Mouse (Mus musculus) G1E (cell line): ENCODE data around the gene Faf1. TPM values are rescaled to one million over a fixed set of nuclear protein-coding genes. Genes with fewer than 3 reads are reported as not detected.

Experiments
- ATAC-seq: 2 replicates; pipeline ENCODE4 v1.8.0; 2016; ENCODE audit warnings: mild to moderate bottlenecking; ENCODE audit not compliant: insufficient number of reproducible peaks, poor library complexity, low FRiP score, severe bottlenecking; ENCODE audit errors: extremely low read depth
- DNase-seq: peaks from one replicate; pipeline ENCODE4 v3.0.0; 2012; ENCODE audit warnings: low spot score
- H3K27me3 ChIP-seq: 2 replicates; pipeline ENCODE4 v1.6.1; 2012; ENCODE audit warnings: mild to moderate bottlenecking, low read length, inconsistent platforms; ENCODE audit not compliant: insufficient read depth
- H3K36me3 ChIP-seq: replicated peaks from 2 replicates; pipeline ENCODE3; 2012; ENCODE audit warnings: mild to moderate bottlenecking, inconsistent platforms
- H3K4me1 ChIP-seq: 2 replicates; pipeline ENCODE4 v1.6.1; 2012; ENCODE audit warnings: low read depth, low read length, inconsistent platforms, mixed read lengths; ENCODE audit not compliant: insufficient read depth
- H3K4me3 ChIP-seq: 2 replicates; pipeline ENCODE4 v1.5.1; 2012; ENCODE audit warnings: low read depth, mild to moderate bottlenecking, inconsistent platforms, low read length, moderate library complexity, mixed read lengths
- H3K9me3 ChIP-seq: replicated peaks from 2 replicates; pipeline ENCODE4 v1.6.1; 2012; ENCODE audit warnings: inconsistent platforms
- CTCF ChIP-seq: IDR thresholded peaks from 2 replicates; pipeline ENCODE4 v1.5.1; 2012; ENCODE audit warnings: low read depth, low read length, inconsistent platforms, mixed read lengths
- GATA1 ChIP-seq: IDR thresholded peaks from 2 replicates; pipeline ENCODE4 v1.6.1; 2012; ENCODE audit warnings: borderline replicate concordance, low read length, inconsistent platforms, mixed read lengths
- GATA2 ChIP-seq: IDR thresholded peaks from 2 replicates; pipeline ENCODE4 v1.6.1; 2012; ENCODE audit warnings: low read depth, low read length, inconsistent platforms, borderline replicate concordance
- POLR2AphosphoS5 ChIP-seq: IDR thresholded peaks from 2 replicates; pipeline ENCODE4 v1.6.1; 2012; ENCODE audit warnings: low read depth, low read length, inconsistent platforms; ENCODE audit not compliant: insufficient replicate concordance
- TAL1 ChIP-seq: conservative IDR thresholded peaks from 2 replicates; pipeline ENCODE4 v1.6.1; 2012; ENCODE audit warnings: low read depth, low read length, inconsistent platforms, mixed read lengths
- polyA plus RNA-seq: library from polyadenylated mRNA; stranded (reverse); fragments of >175 nt; gene quantifications from 2 replicates; pipeline ENCODE4 v1.2.3, GENCODE M21; 2012
- total RNA-seq, 2 experiments: library from RNA; stranded (forward) in 1 of 2; stranded (reverse) in 1 of 2; fragments of 200-1000 nt in 1 of 2; fragments of >200 nt in 1 of 2; fragmentation: Nextera tagmentation in 1 of 2; gene quantifications; 2 replicates each; pipeline ENCODE4 v1.2.3; 2014 to 2017

Faf1 gene
- total and polyA plus RNA-seq, 3 experiments: 7.1 to 71.9 (median 65.0) TPM

DNA sequence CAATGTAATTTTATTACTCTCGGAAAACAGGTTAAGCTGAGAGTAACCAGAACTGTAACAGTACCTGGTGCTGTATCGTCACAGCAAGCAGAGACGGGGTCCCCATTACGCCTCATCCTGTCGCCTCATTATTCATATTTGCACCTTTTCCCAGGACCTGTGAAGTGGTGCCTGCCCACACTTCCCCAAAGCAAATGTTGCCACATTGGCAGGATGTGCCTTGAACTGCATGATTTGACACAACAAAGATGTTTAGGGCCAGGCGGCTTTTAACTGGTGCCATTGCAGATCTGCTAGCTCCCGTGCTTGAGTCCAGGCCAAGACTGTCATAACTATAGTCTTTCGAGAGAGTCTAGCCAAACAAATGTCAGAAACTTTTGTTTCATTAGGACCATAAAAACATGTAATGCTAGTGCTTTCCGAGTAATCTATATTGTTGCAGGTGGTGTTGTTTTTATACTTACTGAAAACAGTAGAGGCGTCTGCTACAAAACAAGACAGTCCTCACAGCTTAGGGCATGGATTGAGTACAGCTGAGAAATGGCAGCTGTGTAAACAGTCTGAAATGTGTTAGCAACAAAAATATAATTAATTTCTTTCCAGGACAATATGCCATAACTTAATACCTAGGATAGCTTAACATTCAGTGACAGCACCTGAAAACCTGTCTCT is 121.3 kb downstream of the Faf1 start:
- no peaks in the 10 kb centered on the region for H3K9me3 ChIP-seq
- ATAC-seq (no peak), DNase-seq (no peak)
- H3K4me1 ChIP-seq: peaks cover 8% of the 10 kb centered on the region
- H3K36me3 ChIP-seq: peaks cover 27% of the 10 kb centered on the region
- TF ChIP-seq GATA2 (no peak), GATA1 (no peak), POLR2AphosphoS5 (no peak), TAL1 (no peak), CTCF (no peak)
- no peak overlapping the region for H3K4me3 ChIP-seq
- H3K27me3 ChIP-seq: no peaks in the 10 kb centered on the region

DNA sequence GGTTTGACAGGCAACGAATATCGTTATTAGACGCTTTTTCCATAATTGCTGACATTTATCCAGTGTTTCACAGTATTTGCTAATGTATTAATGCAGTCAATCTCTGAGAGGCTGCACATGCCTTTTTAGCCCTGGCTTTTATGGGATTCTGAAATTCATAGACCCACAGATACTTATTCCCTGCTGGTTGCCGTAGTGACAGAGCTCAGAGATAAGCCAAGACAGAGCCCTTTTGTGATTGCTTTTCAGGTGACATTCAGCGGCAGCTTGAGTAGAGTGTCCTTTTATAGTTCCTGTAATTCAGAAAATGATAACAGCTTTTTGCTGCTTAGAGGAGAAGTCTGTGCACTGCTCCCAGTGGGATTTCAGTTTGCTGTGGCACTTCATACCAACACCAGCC is 130.0 kb downstream of the Faf1 start:
- Histone ChIP-seq H3K9me3 (no peaks in the 10 kb centered on the region), H3K36me3 (peaks cover 12% of the 10 kb centered on the region), H3K27me3 (no peaks in the 10 kb centered on the region), H3K4me3 (no peak overlapping the region), H3K4me1 (peaks cover 7% of the 10 kb centered on the region)
- no peak for ATAC-seq
- TF ChIP-seq GATA1: no peak
- no peak for TF ChIP-seq POLR2AphosphoS5
- TF ChIP-seq GATA2: no peak
- TF ChIP-seq CTCF: no peak
- TF ChIP-seq TAL1: no peak
- no peak for DNase-seq

DNA sequence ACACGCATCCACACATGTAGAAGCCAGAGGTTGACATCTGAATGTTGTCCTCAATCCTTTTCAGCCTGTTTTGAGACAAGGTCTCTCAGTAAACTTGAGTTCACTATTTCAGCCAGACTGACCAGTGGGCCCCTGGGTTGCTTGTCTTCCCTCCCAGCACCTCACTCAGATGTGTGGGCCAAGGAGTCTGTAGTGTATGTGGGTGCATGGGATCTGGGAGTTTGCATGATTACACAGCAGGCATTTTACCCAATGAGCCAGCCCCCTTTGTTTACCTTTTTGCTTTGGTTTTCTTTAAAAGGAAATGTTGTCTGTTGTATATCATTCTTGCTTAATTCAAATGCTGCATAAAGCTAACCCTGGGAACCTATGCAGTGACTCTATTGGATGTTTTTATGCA is 138.8 kb downstream of the Faf1 start:
- ATAC-seq (no peak), DNase-seq (no peak)
- H3K9me3 ChIP-seq: no peaks in the 10 kb centered on the region
- no peaks in the 10 kb centered on the region for H3K27me3 ChIP-seq
- peaks cover 3% of the 10 kb centered on the region; the same call in 1 of the 2 replicates for H3K4me1 ChIP-seq
- H3K4me3 ChIP-seq: no peak overlapping the region
- TF ChIP-seq POLR2AphosphoS5 (no peak), CTCF (no peak), TAL1 (no peak), GATA2 (no peak), GATA1 (no peak)
- H3K36me3 ChIP-seq: peaks cover 4% of the 10 kb centered on the region

DNA sequence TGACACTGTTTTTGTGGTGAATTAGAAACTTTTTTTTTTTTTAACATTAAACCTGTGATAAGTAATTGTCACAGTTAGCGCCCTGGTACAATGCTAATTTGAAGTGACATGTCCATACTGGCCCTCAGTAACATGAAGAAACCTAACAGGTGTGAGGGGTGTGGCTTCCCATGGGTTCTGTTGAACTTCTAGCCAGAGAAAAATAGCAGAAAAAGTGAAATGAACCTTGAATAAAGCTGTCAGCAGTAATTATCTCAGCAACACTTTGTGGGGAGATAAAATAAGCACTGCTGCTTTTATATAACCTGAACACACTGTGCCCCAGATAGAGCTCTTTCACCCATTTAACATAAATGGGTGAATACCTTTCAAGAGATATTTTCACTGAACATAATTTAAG is 139.2 kb downstream of the Faf1 start:
- Histone ChIP-seq H3K4me1 (peaks cover 3% of the 10 kb centered on the region; the same call in 1 of the 2 replicates), H3K9me3 (no peaks in the 10 kb centered on the region), H3K36me3 (peaks cover 6% of the 10 kb centered on the region), H3K4me3 (no peak overlapping the region), H3K27me3 (no peaks in the 10 kb centered on the region)
- TF ChIP-seq POLR2AphosphoS5: no peak
- no peak for TF ChIP-seq CTCF
- no peak for TF ChIP-seq GATA2
- no peak for TF ChIP-seq TAL1
- no peak for TF ChIP-seq GATA1
- ATAC-seq (no peak), DNase-seq (no peak)

DNA sequence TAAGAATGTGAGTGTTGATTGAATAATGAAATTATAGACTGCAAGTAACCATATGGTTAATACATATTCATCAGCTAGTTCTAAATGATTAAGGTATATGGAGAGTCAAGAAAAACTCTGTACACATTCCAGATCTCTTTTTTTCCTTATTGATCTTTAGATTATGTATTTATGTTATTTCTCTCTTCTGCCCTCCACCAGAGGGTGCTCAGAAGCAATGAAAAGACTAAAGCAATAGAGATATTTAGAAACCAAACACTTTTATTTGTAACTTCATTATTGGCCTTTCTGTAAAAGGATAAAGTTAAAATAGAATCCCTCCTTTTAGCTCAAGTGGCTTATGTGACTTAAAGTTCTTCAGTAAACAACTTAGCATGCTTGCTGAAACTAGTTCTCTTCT is 143.1 kb downstream of the Faf1 start:
- no peaks in the 10 kb centered on the region for H3K27me3 ChIP-seq
- peaks cover 6% of the 10 kb centered on the region for H3K36me3 ChIP-seq
- H3K4me3 ChIP-seq: no peak overlapping the region
- TF ChIP-seq POLR2AphosphoS5 (no peak), GATA2 (no peak), TAL1 (no peak), GATA1 (no peak)
- peaks cover 3% of the 10 kb centered on the region; the same call in 1 of the 2 replicates for H3K4me1 ChIP-seq
- no peaks in the 10 kb centered on the region for H3K9me3 ChIP-seq
- ATAC-seq (no peak), DNase-seq (no peak)

DNA sequence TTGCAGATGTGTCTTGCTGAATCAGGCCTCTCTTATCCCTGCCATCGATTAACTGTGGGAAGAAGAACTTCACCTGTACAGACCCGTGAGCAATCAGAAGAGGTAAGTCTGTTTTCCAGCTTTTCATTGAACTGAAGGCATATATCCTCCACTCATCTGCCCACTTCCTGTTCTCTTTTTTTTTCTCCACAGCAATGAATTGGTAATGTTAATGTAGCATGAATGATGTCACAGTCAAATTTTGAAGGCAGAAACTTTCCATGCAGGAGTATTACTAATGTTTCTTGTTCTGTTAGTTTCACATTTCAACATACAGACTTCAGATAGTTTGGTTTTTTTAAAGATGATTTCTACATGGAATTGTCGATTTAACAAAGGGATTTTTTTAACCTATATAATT is 153.4 kb downstream of the Faf1 start:
- TF ChIP-seq GATA2 (no peak), TAL1 (no peak), GATA1 (no peak), POLR2AphosphoS5 (no peak), CTCF (no peak)

DNA sequence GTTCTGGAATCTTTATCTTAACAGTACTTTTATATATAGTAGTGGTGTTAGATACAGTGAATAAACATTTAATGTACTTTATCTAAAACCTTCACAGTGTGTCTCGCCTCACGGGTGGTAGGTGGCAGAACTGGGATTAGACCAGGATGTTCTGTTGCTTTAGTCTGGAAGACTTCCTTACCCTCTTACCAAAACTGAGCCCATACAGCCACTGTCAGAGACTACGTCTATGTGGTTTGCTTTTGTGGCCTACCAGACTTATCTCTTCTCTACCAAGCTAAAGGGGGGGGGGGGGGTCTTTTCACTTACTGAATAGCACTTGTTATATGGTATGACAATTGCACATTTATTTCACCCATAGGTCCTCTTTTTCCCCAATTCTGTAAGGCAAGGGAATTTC is 181.5 kb downstream of the Faf1 start:
- DNase-seq: no peak
- no peaks in the 10 kb centered on the region for H3K9me3 ChIP-seq
- ATAC-seq: no peak
- peaks cover 21% of the 10 kb centered on the region for H3K36me3 ChIP-seq
- TF ChIP-seq TAL1 (no peak), CTCF (no peak), POLR2AphosphoS5 (no peak), GATA1 (no peak), GATA2 (no peak)
- H3K4me1 ChIP-seq: no peaks in the 10 kb centered on the region
- H3K27me3 ChIP-seq: no peaks in the 10 kb centered on the region
- H3K4me3 ChIP-seq: no peak overlapping the region

More for the DNA sequence above, 153.4 kb downstream of the Faf1 start:
- no peaks in the 10 kb centered on the region for H3K4me1 ChIP-seq
- H3K9me3 ChIP-seq: no peaks in the 10 kb centered on the region
- ATAC-seq (no peak), DNase-seq (no peak)
- peaks cover 22% of the 10 kb centered on the region for H3K36me3 ChIP-seq
- no peak overlapping the region for H3K4me3 ChIP-seq
- no peaks in the 10 kb centered on the region for H3K27me3 ChIP-seq
